Mouse (Mus musculus) cerebellum, adult 11 months (tissue): ENCODE measurements around the gene Gm17324.

Experiments used
- DNase-seq: peaks from one replicate; pipeline ENCODE4 v3.0.0; 2022

Gene Gm17324

DNA sequence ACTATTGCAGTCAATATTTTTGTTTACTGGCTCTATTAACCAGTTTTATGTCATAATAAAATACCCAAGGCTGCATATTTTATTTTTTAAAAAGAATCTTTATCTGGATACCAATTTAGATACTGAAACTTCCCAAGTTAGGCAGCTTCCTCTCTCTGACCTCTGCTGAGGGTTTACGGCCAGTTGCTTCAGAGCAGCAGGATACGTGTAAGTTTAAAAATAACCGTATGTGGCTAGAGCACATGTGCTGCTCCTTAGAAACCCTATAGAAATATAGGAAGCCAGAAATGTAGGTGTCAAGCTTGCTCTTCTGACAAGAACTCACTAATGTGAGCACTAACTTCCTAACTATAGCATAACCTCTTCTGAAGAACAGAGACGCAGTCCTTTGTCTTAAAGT, 14.8 kb upstream of the Gm17324 start:
- no peak for DNase-seq

GRCm38 (mm10) chr9:78457026-78457425, 8.4 kb upstream of the Gm17324 start:
- no peak for DNase-seq

- DNase-seq = no peak
Measured at GRCm38 (mm10) chr9:78451382-78451781, 2.8 kb upstream of the Gm17324 start.

- DNase-seq = no peak
Measured at GRCm38 (mm10) chr9:78450404-78450803, 1.8 kb upstream of the Gm17324 start.

- DNase-seq = no peak
Measured at GRCm38 (mm10) chr9:78447606-78447972, 997 bp downstream of the Gm17324 start.

GRCm38 (mm10) chr9:78442579-78443392, 5.8 kb downstream of the Gm17324 start, which contains the start of gene Cgas:
Gene Cgas, minus strand, starts transcription at chr9:78443237.
- DNase-seq = no peak

DNA sequence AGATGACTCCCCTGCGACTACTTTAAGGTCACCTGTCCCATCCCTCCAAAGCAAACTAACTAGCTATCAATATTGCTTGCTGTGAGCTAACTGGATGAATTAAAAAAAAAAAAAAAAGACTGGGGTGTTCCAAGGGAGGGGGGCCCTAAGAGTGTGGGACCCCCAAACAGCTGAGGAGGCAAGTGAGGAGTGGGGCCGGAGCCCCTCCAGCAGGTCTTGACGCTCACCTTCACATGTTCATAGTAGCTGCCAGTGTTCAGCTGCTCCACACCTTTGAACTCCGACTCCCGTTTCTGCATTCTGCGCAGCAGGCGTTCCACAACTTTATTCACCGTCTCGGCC, 6.4 kb downstream of the Gm17324 start:
- no peak for DNase-seq

DNA sequence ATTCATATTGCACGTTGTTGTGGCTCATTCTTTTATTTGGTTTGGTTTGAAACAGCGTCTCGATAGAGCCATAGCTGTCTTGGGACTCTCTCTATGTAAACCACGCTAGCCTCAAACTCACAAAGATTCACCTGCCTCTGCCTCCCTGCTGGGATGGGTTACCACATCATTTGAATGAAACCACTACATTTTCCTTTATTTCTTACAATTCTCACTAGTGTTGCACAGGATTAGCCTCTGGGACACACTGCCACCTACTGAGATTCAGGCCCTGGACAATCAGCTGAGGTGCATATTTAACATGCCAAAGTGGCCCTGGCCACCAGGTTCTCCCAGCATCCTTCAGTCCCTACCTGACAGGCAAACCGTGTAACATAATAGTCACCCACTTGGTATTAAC, 9.2 kb downstream of the Gm17324 start:
- no peak for DNase-seq

- no peak for DNase-seq
Measured at GRCm38 (mm10) chr9:78432471-78432870, 16.1 kb downstream of the Gm17324 start.

DNA sequence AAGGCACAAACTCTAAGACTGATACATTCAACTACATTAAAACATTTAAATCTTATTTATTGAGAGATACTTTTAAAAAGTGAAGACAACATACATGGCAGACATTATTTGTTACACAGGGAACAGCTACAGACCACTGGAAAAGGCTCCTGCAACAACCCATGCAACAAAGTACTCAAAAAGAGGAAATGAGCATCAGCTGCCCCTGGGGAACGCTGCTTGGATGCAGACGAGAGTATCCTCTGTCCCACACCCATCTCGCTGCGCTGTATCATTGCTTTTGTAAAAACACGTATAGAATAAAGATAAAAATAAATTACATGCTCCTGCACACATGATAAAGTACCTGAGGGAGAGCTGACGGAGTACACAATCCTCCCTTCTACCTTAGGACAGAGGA, 18.1 kb downstream of the Gm17324 start:
- DNase-seq = no peak

DNA sequence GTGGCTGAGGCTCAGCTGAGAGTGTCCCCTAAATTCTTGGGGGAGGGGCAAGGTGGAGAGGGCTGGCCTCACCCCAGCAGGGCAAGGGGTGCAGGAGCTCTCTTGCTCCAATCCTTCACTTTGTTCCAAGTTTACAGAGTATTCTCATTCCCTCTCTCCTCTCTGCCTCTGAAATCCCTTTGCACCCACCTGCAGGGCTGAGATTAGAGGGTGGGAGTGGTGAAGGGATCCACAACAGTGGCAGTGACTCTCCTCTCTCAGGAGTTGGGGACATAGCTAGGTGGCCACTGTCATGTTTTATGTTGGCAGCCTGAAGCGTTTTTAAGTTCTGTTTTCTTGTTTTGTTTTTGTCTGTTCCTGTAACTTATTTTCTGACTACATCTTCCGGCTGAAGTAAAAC, 19.0 kb downstream of the Gm17324 start:
- no peak for DNase-seq

DNA sequence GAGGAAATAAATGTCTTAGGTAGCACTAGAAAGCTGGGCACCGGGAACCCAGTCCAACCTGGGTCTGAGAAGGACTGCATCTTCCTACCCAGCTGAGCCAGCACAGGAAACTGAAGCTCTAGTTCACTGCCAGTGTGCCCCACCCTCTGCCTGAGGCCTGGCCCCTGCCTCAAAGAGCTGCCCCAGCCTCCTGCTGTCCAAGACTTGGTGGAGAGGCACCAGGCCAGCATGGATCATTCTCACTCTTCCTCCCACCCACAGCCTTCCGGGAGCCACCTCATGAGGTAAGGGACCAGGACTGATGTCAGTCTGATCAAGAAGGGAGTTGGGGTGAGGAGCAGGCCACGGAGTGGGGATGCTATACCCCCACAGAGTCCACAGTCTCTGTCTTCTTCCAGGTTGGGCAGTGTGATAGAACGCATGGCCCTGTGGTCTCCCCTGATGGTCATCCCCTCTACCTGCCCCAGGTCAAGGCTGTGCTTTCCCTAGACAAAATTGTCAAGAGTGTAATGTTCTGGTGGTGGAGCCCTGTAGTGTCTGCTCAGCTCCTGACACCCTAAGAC, 19.6 kb downstream of the Gm17324 start:
- DNase-seq = no peak

- DNase-seq = no peak
Measured at GRCm38 (mm10) chr9:78428185-78428584, 20.4 kb downstream of the Gm17324 start.

GRCm38 (mm10) chr9:78427362-78427781, 21.2 kb downstream of the Gm17324 start:
- DNase-seq = no peak

- no peak for DNase-seq
Measured at GRCm38 (mm10) chr9:78401596-78401995, 47.0 kb downstream of the Gm17324 start.

- no peak for DNase-seq
Measured at GRCm38 (mm10) chr9:78400570-78400969, 48.0 kb downstream of the Gm17324 start.
